Comparison of ENCODE assay signal across 10 mouse cellular contexts in the genomic region with DNA sequence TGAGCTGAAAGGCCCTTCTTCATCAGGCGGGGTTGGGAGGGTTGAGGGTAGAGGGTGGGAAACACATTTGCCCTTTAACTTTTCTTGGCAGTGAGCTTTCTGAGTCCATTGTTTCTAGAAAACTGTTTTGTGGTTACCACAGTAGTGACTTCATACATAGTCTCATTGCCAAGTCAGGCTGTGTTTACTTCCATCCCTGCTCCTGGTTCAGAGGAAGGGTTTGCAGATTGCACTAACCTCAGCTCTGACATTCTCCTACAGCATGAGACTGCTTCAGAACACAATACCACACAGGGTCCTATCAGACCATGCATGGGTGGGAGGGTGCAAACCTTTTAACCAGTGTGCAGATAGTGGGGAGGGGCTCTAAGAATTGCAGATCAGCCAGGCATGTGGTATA.
DNase-seq lines count a peak whose midpoint lies in the region; ATAC-seq and TF ChIP-seq lines count a peak whose summit lies in the region.
"Had no signal": no experiment of that assay in that cellular context is flagged by ENCODE, and none has a peak within 500 bp of the region (broad histone marks: within the 10 kb centered on the region; RNA-seq: fewer than 3 reads in every experiment).

No protein-coding gene starts in this region.

- peak; percentile 76 for TF ChIP-seq EP300 in lung, postnatal 0 days (IDR thresholded peaks at IDR 0.05)

- TF ChIP-seq CTCF in lung, postnatal 0 days (IDR thresholded peaks at IDR 0.05), result no peak

- H3K4me2 ChIP-seq in heart, embryonic 15.5 days, result no peak overlapping the region
- no peak overlapping the region for H3K4me2 ChIP-seq in lung, postnatal 0 days (replicated peaks; ENCODE audit: low read depth, low read length)

- 58% methylated on average over 1 of the region's 1 CpGs for WGBS in heart, embryonic 15.5 days
- 60% methylated on average over 1 of the region's 1 CpGs for WGBS in lung, postnatal 0 days

- H3K9me3 ChIP-seq in heart, embryonic 15.5 days (replicated peaks), result 0 out of 2 replicates have a peak, but pooled peaks cover 4% of the 10 kb centered on the region
- H3K9me3 ChIP-seq in lung, postnatal 0 days (ENCODE audit: low read length), result no peaks in the 10 kb centered on the region

- 0 out of 2 replicates have a peak, but pooled peaks have one; percentile 12 for ATAC-seq in common myeloid progenitor, adult 5-6 weeks (replicated peaks; ENCODE audit: low read depth, poor library complexity, severe bottlenecking)
- peak; percentile 63 for ATAC-seq in heart, embryonic 15.5 days (replicated peaks; ENCODE audit: insufficient number of reproducible peaks, insufficient read depth, low FRiP score, low read depth)
- ATAC-seq in lung, postnatal 0 days, result peak; percentile 83

- no peak overlapping the region for H3K9ac ChIP-seq in heart, embryonic 15.5 days
- H3K9ac ChIP-seq in lung, postnatal 0 days (replicated peaks; ENCODE audit: low read depth), result no peak overlapping the region

- peak; percentile 56 for DNase-seq in kidney, adult 9 months
- no peak for DNase-seq in kidney, postnatal 4 days
- DNase-seq in lung, postnatal 0 days (ENCODE audit: low spot score), result peak; percentile 84
- no peak for DNase-seq in thymus, postnatal 25 days
- DNase-seq in retina, embryonic 14.5 days (ENCODE audit: low spot score), result no peak
- DNase-seq in embryo, embryonic 11 days, result no peak
- DNase-seq: spleen, adult 18-20 months had no signal

- H3K27me3 ChIP-seq in heart, embryonic 15.5 days, result no peaks in the 10 kb centered on the region
- no peaks in the 10 kb centered on the region for H3K27me3 ChIP-seq in lung, postnatal 0 days (replicated peaks; ENCODE audit: insufficient read depth, low read length)

- H3K36me3 ChIP-seq in heart, embryonic 15.5 days, result no peaks in the 10 kb centered on the region
- H3K36me3 ChIP-seq in lung, postnatal 0 days (ENCODE audit: insufficient read depth, low read length), result no peaks in the 10 kb centered on the region

- H3K4me3 ChIP-seq in heart, embryonic 15.5 days, result no peak overlapping the region
- no peak overlapping the region for H3K4me3 ChIP-seq in lung, postnatal 0 days (ENCODE audit: low read depth, low read length)
- H3K4me3 ChIP-seq: megakaryocyte, embryonic 14.5 days had no signal

- H3K4me1 ChIP-seq in heart, embryonic 15.5 days (replicated peaks), result peaks cover 31% of the 10 kb centered on the region
- peaks cover 3% of the 10 kb centered on the region; the same call in 1 of the 2 replicates for H3K4me1 ChIP-seq in lung, postnatal 0 days (ENCODE audit: insufficient read depth, low read depth, low read length)

- H3K27ac ChIP-seq in heart, embryonic 15.5 days, result peak overlapping the region; percentile 63
- peak overlapping the region; percentile 43 for H3K27ac ChIP-seq in lung, postnatal 0 days (ENCODE audit: low read length)

Comparison
In these comparisons a context has a peak if more than half of its experiments do, and no peak if none do; other contexts are left out.
1. DNase-seq: peak in kidney, adult 9 months (single experiment) and lung, postnatal 0 days (single experiment); none in kidney, postnatal 4 days (0 of 2), thymus, postnatal 25 days (single experiment), retina, embryonic 14.5 days (single experiment) and embryo, embryonic 11 days (single experiment).
2. ATAC-seq: peak in every context shown above with its lines; median percentile 83 in lung, postnatal 0 days; 63 in heart, embryonic 15.5 days; 12 in common myeloid progenitor, adult 5-6 weeks.